Mouse (Mus musculus): ENCODE measurements around the gene Rgcc.

The Rgcc gene

GRCm38 (mm10) chr14:79241656-79242385 is 59.6 kb downstream of the Rgcc start:
- DNase-seq (ENCODE audit: low read depth) = no peak

- DNase-seq (ENCODE audit: low read depth) = no peak
Measured at GRCm38 (mm10) chr14:79241057-79241570, 60.3 kb downstream of the Rgcc start.

GRCm38 (mm10) chr14:79239402-79239801 is 62.0 kb downstream of the Rgcc start:
- DNase-seq (ENCODE audit: low read depth) = no peak

All from c-Kit-positive CD71-negative TER-119-negative erythroid progenitor cells, embryonic 14.5 days (primary cell).